Mouse (Mus musculus): ENCODE measurements around the gene Psmc1. TPM values are rescaled to one million over a fixed set of nuclear protein-coding genes. Genes with fewer than 3 reads are reported as not detected.

The Psmc1 gene
- polyA plus RNA-seq, 1 experiment from 2014 or later, result 324 TPM

Other genes starting within 250 kb of the Psmc1 start
- gene Efcab11, start 225.7 kb upstream of the Psmc1 start, polyA plus RNA-seq (2014; fragmentation: Nextera tagmentation; extraction: Ambion mirVana), result 12.8 and 14.9 TPM in 2 replicates
- gene Tdp1, start 225.6 kb upstream of the Psmc1 start, polyA plus RNA-seq (2014; fragmentation: Nextera tagmentation; extraction: Ambion mirVana), result 48.8 and 70.4 TPM in 2 replicates
- 0.14 and 0.15 TPM in 2 replicates for gene Kcnk13, start 145.7 kb upstream of the Psmc1 start, polyA plus RNA-seq (2014; fragmentation: Nextera tagmentation; extraction: Ambion mirVana)
- gene Nrde2, start 49.5 kb downstream of the Psmc1 start, polyA plus RNA-seq (2014; fragmentation: Nextera tagmentation; extraction: Ambion mirVana), result 11.7 and 20.1 TPM in 2 replicates
- gene Calm1, start 89.3 kb downstream of the Psmc1 start, polyA plus RNA-seq (2014; fragmentation: Nextera tagmentation; extraction: Ambion mirVana), result 1,237 and 1,509 TPM in 2 replicates